Mouse (Mus musculus) Patski (cell line): ENCODE measurements around the gene Sema3f. TPM values are rescaled to one million over a fixed set of nuclear protein-coding genes. Genes with fewer than 3 reads are reported as not detected.

Experiments
- ATAC-seq: fragments of 100-300 bp; one replicate; pipeline ENCODE4 v1.8.0; 2021
- CTCF ChIA-PET: fragments of 350-600 bp; sonication (Branson Sonifier 250); formaldehyde crosslinking; loops from one replicate; lab custom pipeline; 2022; ENCODE audit warnings: inconsistent platforms; lab: Charles Lee
- POLR2A ChIA-PET: fragments of 350-600 bp; sonication (Branson Sonifier 250); formaldehyde crosslinking; loops from one replicate; lab custom pipeline; 2022; ENCODE audit warnings: antibody characterized with exemption, inconsistent platforms; lab: Charles Lee
- DNase-seq: peaks from one replicate; pipeline ENCODE4 v3.0.0-alpha.2; 2011; ENCODE audit warnings: low read depth, low spot score
- H3K27me3 ChIP-seq: fragments of 371-371 bp; one replicate; pipeline ENCODE4 v1.5.1; 2021
- CTCF ChIP-seq: fragments of 100-300 bp; IDR thresholded peaks from one replicate; pipeline ENCODE4 v1.5.1; 2021
- in situ Hi-C: fragments of 300-500 bp; cut with MboI; formaldehyde crosslinking; loops from 3 replicates; pipeline ENCODE4 v1.11.1; 2018; ENCODE audit warnings: low pct_unique_long_range_greater_than_20kb, mixed read lengths
- polyA plus RNA-seq: library from polyadenylated mRNA; unstranded; gene quantifications from one replicate; pipeline ENCODE4 v1.2.3, GENCODE M21; 2021

The Sema3f gene
- polyA plus RNA-seq, 1 experiment from 2014 or later = 272 TPM

GRCm38 (mm10) chr9:107645153-107645510 lies 65.1 kb downstream of the Sema3f start:
- no peaks in the 10 kb centered on the region for H3K27me3 ChIP-seq
- no peak for ATAC-seq
- no peak for TF ChIP-seq CTCF
- in situ Hi-C loops = no loop called here
- CTCF ChIA-PET = interaction anchor here (0.7 to 8.7 kb wide), 34 partner anchors 9 to 210 kb away, joined by 3 to 91 read pairs (median 8); partner anchors contain the start of genes Gnai2, Gnat1, Hyal3 and Sema3b
- DNase-seq = no peak
- POLR2A ChIA-PET = interaction anchor here (1.0 to 3.2 kb wide), 5 partner anchors 10 to 80 kb away, joined by 3 to 13 read pairs (median 6); partner anchors contain the start of gene Gnai2

- TF ChIP-seq CTCF = peak; percentile 99
- POLR2A ChIA-PET = interaction anchor here (0.8 to 3.2 kb wide), 6 partner anchors 9 to 79 kb away, joined by 3 to 13 read pairs (median 5); partner anchors contain the start of gene Gnai2
- H3K27me3 ChIP-seq = no peaks in the 10 kb centered on the region
- DNase-seq = no peak
- in situ Hi-C loops = loop anchor here (5.0 kb wide), 3 partner anchors 33 to 93 kb away; partner anchors contain the start of genes Gnat1 and Sema3b
- CTCF ChIA-PET = interaction anchor here (0.8 to 8.7 kb wide), 32 partner anchors 9 to 104 kb away, joined by 3 to 91 read pairs (median 8); partner anchors contain the start of genes Gnai2, Gnat1, Hyal3 and Sema3b
- ATAC-seq = peak; percentile 68
Measured at GRCm38 (mm10) chr9:107644495-107645152, 65.7 kb downstream of the Sema3f start.

GRCm38 (mm10) chr9:107643544-107644214 lies 66.6 kb downstream of the Sema3f start:
- DNase-seq (no peak), ATAC-seq (no peak)
- in situ Hi-C loops = loop anchor here (5.0 kb wide), 3 partner anchors 34 to 94 kb away; partner anchors contain the start of genes Gnat1 and Sema3b
- POLR2A ChIA-PET = interaction anchor here (0.8 to 3.2 kb wide), 4 partner anchors 8 to 34 kb away, joined by 3 to 13 read pairs (median 6); partner anchors contain the start of gene Gnai2
- CTCF ChIA-PET = interaction anchor here (0.7 to 8.7 kb wide), 19 partner anchors 8 to 105 kb away, joined by 3 to 91 read pairs (median 9); partner anchors contain the start of genes Gnai2, Hyal3 and Sema3b
- no peaks in the 10 kb centered on the region for H3K27me3 ChIP-seq
- no peak for TF ChIP-seq CTCF

GRCm38 (mm10) chr9:107641666-107642065 lies 68.6 kb downstream of the Sema3f start:
- ChIA-PET POLR2A (interaction anchor here (0.9 kb wide), 1 partner anchor 73 kb away, joined by 3 read pairs; no protein-coding TSS in a partner anchor), CTCF (interaction anchor here (1.5 to 8.7 kb wide), 2 partner anchors 15 to 32 kb away, joined by 3 to 91 read pairs; partner anchors contain the start of gene Sema3b)
- no peak for ATAC-seq
- TF ChIP-seq CTCF = no peak
- no peaks in the 10 kb centered on the region for H3K27me3 ChIP-seq
- no peak for DNase-seq
- in situ Hi-C loops = loop anchor here (5.0 kb wide), 3 partner anchors 34 to 96 kb away; partner anchors contain the start of genes Gnat1 and Sema3b

GRCm38 (mm10) chr9:107640257-107640772 lies 70.0 kb downstream of the Sema3f start:
- ChIA-PET POLR2A (interaction anchor here (0.9 kb wide), 1 partner anchor 72 kb away, joined by 3 read pairs; no protein-coding TSS in a partner anchor), CTCF (interaction anchor here (1.5 to 8.7 kb wide), 3 partner anchors 14 to 38 kb away, joined by 3 to 91 read pairs (median 7); partner anchors contain the start of gene Sema3b)
- H3K27me3 ChIP-seq = no peaks in the 10 kb centered on the region
- in situ Hi-C loops = loop anchor here (5.0 kb wide), 3 partner anchors 33 to 97 kb away; partner anchors contain the start of genes Gnat1 and Sema3b
- DNase-seq = no peak
- ATAC-seq = no peak
- TF ChIP-seq CTCF = no peak

GRCm38 (mm10) chr9:107637070-107637469 lies 73.2 kb downstream of the Sema3f start:
- TF ChIP-seq CTCF = no peak
- in situ Hi-C loops = no loop called here
- ChIA-PET POLR2A (no interaction called here), CTCF (no interaction called here)
- DNase-seq = no peak
- ATAC-seq = no peak
- no peaks in the 10 kb centered on the region for H3K27me3 ChIP-seq

- in situ Hi-C loops = no loop called here
- CTCF ChIA-PET = interaction anchor here (0.7 to 1.9 kb wide), 6 partner anchors 9 to 33 kb away, joined by 3 to 13 read pairs (median 4); no protein-coding TSS in a partner anchor
- ATAC-seq (peak; percentile 89), DNase-seq (peak; percentile 79)
- POLR2A ChIA-PET = interaction anchor here (0.6 to 1.0 kb wide), 4 partner anchors 9 to 80 kb away, joined by 3 to 7 read pairs (median 4); no protein-coding TSS in a partner anchor
- no peaks in the 10 kb centered on the region for H3K27me3 ChIP-seq
- no peak for TF ChIP-seq CTCF
Measured at GRCm38 (mm10) chr9:107635279-107636028, 74.8 kb downstream of the Sema3f start, which contains the start of gene Gnai2. Gene Gnai2 (minus strand): TSS chr9:107635367.

GRCm38 (mm10) chr9:107634406-107635278 lies 75.6 kb downstream of the Sema3f start:
- ChIA-PET CTCF (interaction anchor here (1.1 to 1.9 kb wide), 3 partner anchors 10 to 22 kb away, joined by 3 to 13 read pairs (median 8); no protein-coding TSS in a partner anchor), POLR2A (interaction anchor here (0.6 to 1.4 kb wide), 4 partner anchors 8 to 46 kb away, joined by 3 to 7 read pairs (median 4); no protein-coding TSS in a partner anchor)
- no peak for TF ChIP-seq CTCF
- no peaks in the 10 kb centered on the region for H3K27me3 ChIP-seq
- in situ Hi-C loops = no loop called here
- DNase-seq (no peak), ATAC-seq (no peak)
